14 mouse cellular contexts compared by ENCODE assay signal in genomic region chr4:133400098-133400497, GRCm38 (mm10). TPM values are rescaled to one million over a fixed set of nuclear protein-coding genes. Genes with fewer than 3 reads are reported as not detected.
DNase-seq lines count a peak whose midpoint lies in the region; ATAC-seq lines count a peak whose summit lies in the region.
"Had no signal": no experiment of that assay in that cellular context is flagged by ENCODE, and none has a peak within 500 bp of the region (broad histone marks: within the 10 kb centered on the region; RNA-seq: fewer than 3 reads in every experiment).

No protein-coding gene starts in this region.

- peak overlapping the region; percentile 72; the same call in 1 of the 2 replicates for H3K27ac ChIP-seq in heart, embryonic 10.5 days
- H3K27ac ChIP-seq in kidney, embryonic 15.5 days = peak overlapping the region; percentile 9; the same call in 1 of the 2 replicates
- peak overlapping the region; percentile 71 for H3K27ac ChIP-seq in embryonic facial prominence, embryonic 15.5 days (replicated peaks)
- peak overlapping the region; percentile 37; the same call in 1 of the 2 replicates for H3K27ac ChIP-seq in stomach, embryonic 15.5 days
- H3K27ac ChIP-seq: forebrain, embryonic 12.5 days; neural tube, embryonic 12.5 days had no signal

- DNase-seq in heart, embryonic 10.5 days (ENCODE audit: low spot score) = no peak
- DNase-seq in heart, adult 9 months (ENCODE audit: low spot score in 2 of 2) = no peak
- DNase-seq in kidney, postnatal 4 days = no peak
- no peak for DNase-seq in cerebellum, adult 11-12 months
- DNase-seq: heart, postnatal 36 days; kidney, postnatal 14 days; layer of hippocampus, adult 9-11 months; right cerebral cortex, postnatal 25 days had no signal

- H3K9ac ChIP-seq in kidney, embryonic 15.5 days = no peak overlapping the region
- H3K9ac ChIP-seq in embryonic facial prominence, embryonic 15.5 days = no peak overlapping the region
- H3K9ac ChIP-seq in stomach, embryonic 15.5 days = no peak overlapping the region
- H3K9ac ChIP-seq: forebrain, embryonic 12.5 days; neural tube, embryonic 12.5 days had no signal

- no peak for ATAC-seq in kidney, embryonic 15.5 days (replicated peaks; ENCODE audit: low FRiP score)
- no peak for ATAC-seq in embryonic facial prominence, embryonic 15.5 days (ENCODE audit: insufficient number of reproducible peaks, low FRiP score, low TSS enrichment, low read depth)
- no peak for ATAC-seq in stomach, embryonic 15.5 days (ENCODE audit: insufficient read depth, low FRiP score, low read depth)

- H3K36me3 ChIP-seq in heart, embryonic 10.5 days = no peaks in the 10 kb centered on the region
- H3K36me3 ChIP-seq in kidney, embryonic 15.5 days = no peaks in the 10 kb centered on the region
- no peaks in the 10 kb centered on the region for H3K36me3 ChIP-seq in embryonic facial prominence, embryonic 15.5 days
- no peaks in the 10 kb centered on the region for H3K36me3 ChIP-seq in stomach, embryonic 15.5 days
- H3K36me3 ChIP-seq: forebrain, embryonic 12.5 days; neural tube, embryonic 12.5 days had no signal

- no peaks in the 10 kb centered on the region for H3K27me3 ChIP-seq in heart, embryonic 10.5 days (ENCODE audit: insufficient read depth, poor library complexity, severe bottlenecking)
- no peaks in the 10 kb centered on the region for H3K27me3 ChIP-seq in kidney, embryonic 15.5 days
- H3K27me3 ChIP-seq in embryonic facial prominence, embryonic 15.5 days = no peaks in the 10 kb centered on the region
- H3K27me3 ChIP-seq in stomach, embryonic 15.5 days (replicated peaks) = no peaks in the 10 kb centered on the region
- H3K27me3 ChIP-seq: forebrain, embryonic 12.5 days; neural tube, embryonic 12.5 days had no signal

- no peak overlapping the region for H3K4me2 ChIP-seq in kidney, embryonic 15.5 days
- H3K4me2 ChIP-seq in embryonic facial prominence, embryonic 15.5 days (replicated peaks) = no peak overlapping the region
- H3K4me2 ChIP-seq in stomach, embryonic 15.5 days = no peak overlapping the region
- H3K4me2 ChIP-seq: forebrain, embryonic 12.5 days; neural tube, embryonic 12.5 days had no signal

- no peak overlapping the region for H3K4me3 ChIP-seq in heart, embryonic 10.5 days
- H3K4me3 ChIP-seq in kidney, embryonic 15.5 days (replicated peaks) = no peak overlapping the region
- H3K4me3 ChIP-seq in embryonic facial prominence, embryonic 15.5 days (replicated peaks) = no peak overlapping the region
- H3K4me3 ChIP-seq in stomach, embryonic 15.5 days (replicated peaks) = no peak overlapping the region
- H3K4me3 ChIP-seq: forebrain, embryonic 12.5 days; neural tube, embryonic 12.5 days had no signal

- WGBS in heart, embryonic 10.5 days = 43% methylated on average over 7 of the region's 7 CpGs
- 36% methylated on average over 7 of the region's 7 CpGs for WGBS in kidney, embryonic 15.5 days
- 41% methylated on average over 7 of the region's 7 CpGs for WGBS in embryonic facial prominence, embryonic 15.5 days
- 55% methylated on average over 7 of the region's 7 CpGs for whole genome bisulfite sequencing in stomach, embryonic 15.5 days

- H3K9me3 ChIP-seq in heart, embryonic 10.5 days = no peaks in the 10 kb centered on the region
- H3K9me3 ChIP-seq in kidney, embryonic 15.5 days (replicated peaks) = no peaks in the 10 kb centered on the region
- H3K9me3 ChIP-seq in embryonic facial prominence, embryonic 15.5 days (replicated peaks) = no peaks in the 10 kb centered on the region
- H3K9me3 ChIP-seq in stomach, embryonic 15.5 days = no peaks in the 10 kb centered on the region
- H3K9me3 ChIP-seq: forebrain, embryonic 12.5 days; G1E; neural tube, embryonic 12.5 days had no signal

- H3K4me1 ChIP-seq in heart, embryonic 10.5 days = peaks cover 73% of the 10 kb centered on the region
- H3K4me1 ChIP-seq in kidney, embryonic 15.5 days = peaks cover 45% of the 10 kb centered on the region
- peaks cover 54% of the 10 kb centered on the region for H3K4me1 ChIP-seq in embryonic facial prominence, embryonic 15.5 days
- H3K4me1 ChIP-seq in stomach, embryonic 15.5 days = peaks cover 35% of the 10 kb centered on the region

RNA-seq across cellular contexts. Expression of gene Slc9a1, which starts 30.6 kb away (rescaled TPM):
- 7.6 and 8.2 TPM in 2 replicates for polyA plus RNA-seq in heart, embryonic 10.5 days (2016; fragmentation: Nextera tagmentation; extraction: Ambion mirVana)
- 7.5 and 8.3 TPM in 2 replicates for polyA plus RNA-seq in kidney, embryonic 15.5 days (2015; fragmentation: Nextera tagmentation; extraction: Ambion mirVana)
- 11.0 and 11.2 TPM in 2 replicates for polyA plus RNA-seq in embryonic facial prominence, embryonic 15.5 days (2015; fragmentation: Nextera tagmentation; extraction: Ambion mirVana)
- polyA plus RNA-seq in stomach, embryonic 15.5 days (2015; fragmentation: Nextera tagmentation; extraction: Ambion mirVana) = 8.8 and 9.3 TPM in 2 replicates

RNA-seq across cellular contexts. Expression of gene Wdtc1, which starts 46.8 kb away (rescaled TPM):
- polyA plus RNA-seq in heart, embryonic 10.5 days (2016; fragmentation: Nextera tagmentation; extraction: Ambion mirVana) = 13.4 and 14.2 TPM in 2 replicates
- polyA plus RNA-seq in kidney, embryonic 15.5 days (2015; fragmentation: Nextera tagmentation; extraction: Ambion mirVana) = 12.0 and 13.1 TPM in 2 replicates
- polyA plus RNA-seq in embryonic facial prominence, embryonic 15.5 days (2015; fragmentation: Nextera tagmentation; extraction: Ambion mirVana) = 17.0 and 17.2 TPM in 2 replicates
- 18.6 and 24.2 TPM in 2 replicates for polyA plus RNA-seq in stomach, embryonic 15.5 days (2015; fragmentation: Nextera tagmentation; extraction: Ambion mirVana)

Comparison
In these comparisons a context has a peak if more than half of its experiments do, and no peak if none do; other contexts are left out.
1. H3K27ac ChIP-seq: peak in every context shown above with its lines; median percentile 72 in heart, embryonic 10.5 days; 71 in embryonic facial prominence, embryonic 15.5 days; 37 in stomach, embryonic 15.5 days; 9 in kidney, embryonic 15.5 days.